Mouse (Mus musculus) adrenal gland, postnatal 36 days (tissue): ENCODE results near the gene Phb. TPM values are rescaled to one million over a fixed set of nuclear protein-coding genes. Genes with fewer than 3 reads are reported as not detected.
"Not testable (repeated sequence)": the region's sequence is repeated elsewhere in the genome, so short reads cannot be mapped to it uniquely, and the experiment has no call there.

Experiments used
- DNase-seq, 2 experiments: peaks; one replicate each; pipeline ENCODE4 v3.0.0; 2021; ENCODE audit warnings: mixed read lengths in 1 of 2
- total RNA-seq, 2 experiments: library from RNA; stranded (reverse); gene quantifications; 2 replicates each; pipeline ENCODE4 v1.2.3; 2021

The Phb gene
- total RNA-seq, 2 experiments from 2014 or later: 324 to 358 TPM

GRCm38 (mm10) chr11:95650001-95650400, 16.8 kb upstream of the Phb start:
- DNase-seq: peak; percentile 40 to 64

GRCm38 (mm10) chr11:95650981-95651380, 15.8 kb upstream of the Phb start:
- peak; percentile 81 to 85 for DNase-seq

- DNase-seq: no peak
Observed at GRCm38 (mm10) chr11:95657449-95657848, 9.3 kb upstream of the Phb start.

- DNase-seq: peak; percentile 85 to 87
Observed at GRCm38 (mm10) chr11:95667177-95667576, 420 bp downstream of the Phb start.

GRCm38 (mm10) chr11:95668086-95668485, 1.3 kb downstream of the Phb start:
- not testable (repeated sequence) for DNase-seq

- no peak for DNase-seq
Observed at GRCm38 (mm10) chr11:95675498-95675897, 8.7 kb downstream of the Phb start.

GRCm38 (mm10) chr11:95676307-95676706, 9.6 kb downstream of the Phb start:
- DNase-seq: peak; percentile 45 to 57

GRCm38 (mm10) chr11:95677925-95678701, 11.4 kb downstream of the Phb start:
- no peak for DNase-seq

GRCm38 (mm10) chr11:95681995-95682601, 15.3 kb downstream of the Phb start:
- DNase-seq: no peak

GRCm38 (mm10) chr11:95682946-95683345, 16.2 kb downstream of the Phb start:
- no peak for DNase-seq

- peak; percentile 77 to 81 for DNase-seq
Observed at GRCm38 (mm10) chr11:95686031-95686430, 19.3 kb downstream of the Phb start.

GRCm38 (mm10) chr11:95687084-95687656, 20.4 kb downstream of the Phb start:
- no peak for DNase-seq

- DNase-seq: peak; percentile 32 to 52
Observed at GRCm38 (mm10) chr11:95688515-95688914, 21.8 kb downstream of the Phb start.

- peak in 1 of 2 experiments; percentile 25 for DNase-seq
Observed at GRCm38 (mm10) chr11:95688981-95689380, 22.2 kb downstream of the Phb start.

- DNase-seq: no peak
Observed at GRCm38 (mm10) chr11:95689544-95689943, 22.8 kb downstream of the Phb start.

GRCm38 (mm10) chr11:95698541-95698940, 31.8 kb downstream of the Phb start:
- no peak for DNase-seq

GRCm38 (mm10) chr11:95700778-95701739, 34.3 kb downstream of the Phb start:
- no peak for DNase-seq

GRCm38 (mm10) chr11:95704032-95704969, 37.5 kb downstream of the Phb start:
- DNase-seq: no peak

- DNase-seq: no peak
Observed at GRCm38 (mm10) chr11:95704970-95705330, 38.2 kb downstream of the Phb start.

- no peak for DNase-seq
Observed at GRCm38 (mm10) chr11:95709534-95710040, 42.8 kb downstream of the Phb start.

- DNase-seq: no peak
Observed at GRCm38 (mm10) chr11:95710478-95710877, 43.7 kb downstream of the Phb start.
